Mouse (Mus musculus) NIH3T3 (cell line): Measurements from ENCODE around the gene Yeats2.
"Not testable (repeated sequence)": the region's sequence is repeated elsewhere in the genome, so short reads cannot be mapped to it uniquely, and the experiment has no call there.

Source experiments
- DNase-seq: peaks from one replicate; pipeline ENCODE4 v3.0.0-alpha.2; 2012; ENCODE audit warnings: low read depth

Yeats2 gene

DNA sequence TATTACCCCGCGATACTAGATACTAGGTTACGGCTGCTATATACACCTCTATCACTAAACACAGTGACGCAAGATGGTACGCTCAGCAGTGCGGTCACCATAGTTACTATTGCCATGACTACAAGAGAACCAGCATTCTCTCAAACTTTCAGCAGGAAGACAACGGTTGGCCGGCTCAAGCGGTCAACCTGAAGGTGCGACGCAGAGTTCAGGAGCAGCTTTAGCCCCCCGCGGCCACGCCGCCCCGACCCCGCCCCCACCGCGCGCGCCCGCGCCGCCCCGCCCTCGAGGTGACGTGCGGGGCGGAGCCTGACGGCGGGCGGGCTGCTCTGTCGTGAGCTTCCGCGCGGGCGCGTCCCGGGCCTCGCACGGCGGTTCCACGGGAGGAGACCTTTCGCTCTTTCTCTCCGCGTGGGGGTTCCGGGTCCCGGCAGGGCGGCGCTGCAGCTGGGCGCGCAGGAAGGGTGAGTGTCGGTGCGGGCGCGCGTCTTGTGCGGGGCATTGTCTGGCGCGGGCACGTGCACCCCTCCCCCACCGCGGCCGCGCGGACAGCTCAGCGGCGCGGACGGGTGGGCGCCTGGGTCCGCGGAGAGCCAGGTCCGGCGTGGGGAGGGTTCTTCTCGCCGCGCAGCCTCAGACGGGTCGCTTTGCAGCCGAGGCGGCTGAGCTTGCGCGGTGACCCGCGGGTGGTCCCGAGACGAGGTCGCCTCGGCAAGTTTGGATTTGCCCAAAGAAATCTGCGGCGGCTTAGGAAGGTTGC, at the start of gene Yeats2:
Yeats2 (plus strand) TSS at position 292 of the 760 bp plus-strand sequence.
- peak; percentile 82 for DNase-seq

DNA sequence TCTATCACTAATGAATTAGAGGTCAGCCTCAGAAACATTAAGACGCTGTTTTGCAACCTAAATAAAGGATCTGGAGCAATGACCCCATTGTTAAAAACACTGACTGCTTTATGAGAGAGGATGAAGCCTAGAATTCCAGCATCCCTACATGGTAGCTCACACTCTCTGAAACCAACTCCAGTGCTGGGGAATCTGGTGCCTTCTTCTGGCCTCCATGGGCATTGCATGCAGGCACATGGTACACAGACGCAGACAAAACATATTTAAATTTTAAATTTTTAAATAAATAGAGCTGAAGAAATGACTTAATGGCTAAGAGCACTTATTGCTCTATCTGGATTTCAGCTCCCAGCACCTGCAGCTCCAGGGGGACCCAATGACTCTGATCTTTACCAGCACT, 44.9 kb upstream of the Yeats2 start:
- peak; percentile 25 for DNase-seq

- peak; percentile 97 for DNase-seq
These were observed 43.7 kb upstream of the Yeats2 start, which contains the start of gene Klhl24 for GRCm38 (mm10) chr16:20097069-20097710. Klhl24 (plus strand) TSS chr16:20097542.

- DNase-seq: peak; percentile 95
These were observed 43.0 kb upstream of the Yeats2 start for GRCm38 (mm10) chr16:20097711-20098374.

GRCm38 (mm10) chr16:20098375-20098727, 42.5 kb upstream of the Yeats2 start:
- no peak for DNase-seq

- peak; percentile 17 for DNase-seq
These were observed 41.8 kb upstream of the Yeats2 start for GRCm38 (mm10) chr16:20098866-20099629.

GRCm38 (mm10) chr16:20106996-20107395, 33.9 kb upstream of the Yeats2 start:
- no peak for DNase-seq

GRCm38 (mm10) chr16:20108961-20109360, 31.9 kb upstream of the Yeats2 start:
- DNase-seq: peak; percentile 16

DNA sequence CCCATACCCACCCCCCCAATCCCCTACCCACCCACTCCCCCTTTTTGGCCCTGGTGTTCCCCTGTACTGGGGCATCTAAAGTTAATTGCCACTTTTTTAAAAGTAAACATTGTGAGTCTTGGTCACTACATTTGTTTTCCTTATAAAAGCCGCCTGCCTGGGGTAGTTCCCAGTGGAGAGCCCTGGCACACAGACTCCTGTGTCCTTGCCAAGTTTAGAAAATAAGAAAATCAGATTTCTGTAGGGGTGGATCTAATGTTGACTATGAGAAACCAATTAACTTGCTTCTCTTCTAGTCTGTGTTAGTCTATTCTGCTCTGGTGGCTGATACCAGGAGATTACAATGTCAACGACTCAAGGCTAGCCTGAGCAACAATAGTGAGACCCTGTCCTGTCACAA, 28.2 kb upstream of the Yeats2 start:
- no peak for DNase-seq

GRCm38 (mm10) chr16:20116069-20116468, 24.8 kb upstream of the Yeats2 start:
- no peak for DNase-seq

GRCm38 (mm10) chr16:20126319-20126883, 14.5 kb upstream of the Yeats2 start:
- DNase-seq: not testable (repeated sequence)

GRCm38 (mm10) chr16:20130397-20130796, 10.5 kb upstream of the Yeats2 start:
- no peak for DNase-seq

DNA sequence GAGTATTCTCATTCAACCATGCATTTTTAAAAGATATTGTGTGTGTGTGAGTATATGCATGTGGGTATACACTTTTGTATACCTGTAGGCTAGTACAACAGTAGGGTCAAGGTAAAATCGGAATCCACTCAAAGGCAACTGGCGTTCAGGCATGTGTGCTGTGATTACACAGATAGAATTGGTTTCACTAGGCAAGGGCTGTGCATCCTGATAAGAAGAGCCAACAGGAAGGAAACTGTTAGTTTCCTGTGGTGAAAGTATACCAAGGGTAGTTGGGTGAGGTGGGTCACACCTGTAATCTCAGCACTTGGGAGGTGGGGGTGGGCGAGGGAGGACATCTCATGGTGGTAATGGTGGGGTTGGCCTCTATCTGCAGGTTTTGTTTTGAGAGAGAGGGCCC, 3.7 kb downstream of the Yeats2 start:
- DNase-seq: no peak

GRCm38 (mm10) chr16:20151991-20152390, 11.1 kb downstream of the Yeats2 start:
- no peak for DNase-seq

- DNase-seq: no peak
These were observed 12.9 kb downstream of the Yeats2 start for GRCm38 (mm10) chr16:20153742-20154141.

DNA sequence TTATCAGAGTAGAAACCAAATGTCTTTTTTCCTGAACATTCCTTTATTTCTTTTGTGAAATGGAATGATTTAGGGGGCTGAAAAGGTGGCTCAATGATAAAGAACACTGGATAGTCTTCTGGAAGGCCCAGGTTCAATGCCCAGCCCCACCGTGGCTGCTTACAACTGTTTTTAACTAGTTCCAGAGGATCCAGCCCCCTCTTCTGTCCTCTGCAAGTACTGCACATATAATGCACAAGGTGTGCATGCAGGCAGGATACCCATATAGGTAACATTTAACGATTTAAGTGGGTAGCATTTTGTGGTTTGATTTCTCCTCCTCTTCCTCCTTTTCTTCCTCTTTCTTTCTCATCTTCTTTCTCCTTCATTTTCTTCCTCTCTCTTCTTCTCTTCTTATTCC, 19.3 kb downstream of the Yeats2 start:
- DNase-seq: no peak

GRCm38 (mm10) chr16:20169071-20169470, 28.2 kb downstream of the Yeats2 start:
- no peak for DNase-seq

DNA sequence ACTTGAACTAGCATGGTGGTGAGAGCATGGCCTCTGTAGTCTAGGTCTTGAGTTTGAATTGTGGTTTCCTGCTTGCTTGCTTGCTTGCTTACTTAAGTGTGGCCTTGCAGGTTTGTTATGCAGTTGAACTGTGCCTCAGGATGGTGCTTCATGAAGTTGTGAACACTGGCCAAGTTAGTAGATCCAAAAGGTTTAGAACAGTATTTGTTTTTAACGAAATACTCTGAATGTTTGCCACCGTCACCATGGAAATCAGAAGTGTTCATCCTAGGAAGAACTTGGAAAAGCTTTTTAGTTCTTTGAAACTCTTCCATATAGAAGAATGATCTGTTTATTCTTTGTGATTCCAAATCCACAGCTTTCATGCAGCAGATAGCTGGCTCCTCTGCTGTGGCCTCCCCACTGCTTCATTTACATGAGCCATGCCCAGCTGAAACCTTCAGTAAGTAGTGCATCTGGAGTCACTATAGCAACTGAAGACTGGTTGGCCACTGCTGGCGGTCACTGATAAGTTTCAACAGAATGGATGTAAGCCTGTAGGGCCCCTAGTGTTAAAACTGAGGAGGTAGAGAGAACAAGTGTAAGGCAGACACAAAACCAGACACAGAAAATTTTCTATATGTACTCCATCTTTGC, 28.7 kb downstream of the Yeats2 start:
- peak; percentile 32 for DNase-seq

DNA sequence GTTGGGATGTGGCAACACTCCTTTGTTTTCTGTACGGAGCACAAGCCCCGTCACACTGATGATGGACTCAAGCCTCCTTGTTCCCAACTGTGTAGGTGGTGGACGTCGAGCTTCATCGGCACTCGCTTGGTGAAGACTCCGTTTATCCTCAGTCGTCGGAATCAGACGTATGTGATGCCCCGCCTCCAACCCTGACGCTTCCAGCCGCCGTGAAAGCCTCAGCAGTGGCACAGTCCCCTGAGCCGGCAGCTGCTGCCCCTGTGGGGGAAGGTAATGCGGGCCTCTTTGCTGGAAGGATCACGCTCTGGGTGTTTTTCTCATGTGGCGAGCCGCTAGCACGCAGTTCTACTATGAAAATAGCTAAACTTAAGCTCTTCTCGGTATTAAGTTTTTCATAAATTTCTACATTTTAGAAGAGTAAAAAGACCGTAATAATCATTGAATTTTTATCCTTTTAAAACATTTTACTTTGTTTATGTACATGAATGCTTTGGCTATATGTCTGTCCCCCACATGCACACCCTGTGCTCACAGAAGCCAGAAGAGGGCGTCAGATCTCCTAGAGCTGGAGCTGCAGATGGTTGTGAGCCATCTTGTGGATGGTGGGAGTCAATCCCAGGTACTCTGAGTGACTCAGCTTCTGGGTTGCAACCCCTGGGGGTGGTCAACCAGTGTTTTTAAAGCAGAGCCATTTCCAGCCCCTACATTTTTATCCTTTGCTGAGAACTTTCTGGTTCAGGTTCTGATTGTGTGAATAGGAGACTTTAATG, 38.7 kb downstream of the Yeats2 start:
- DNase-seq: no peak

- peak; percentile 66 for DNase-seq
These were observed 44.5 kb downstream of the Yeats2 start for GRCm38 (mm10) chr16:20185368-20185767.
